Comparison of ENCODE assay signal across 20 mouse cellular contexts in the genomic region with DNA sequence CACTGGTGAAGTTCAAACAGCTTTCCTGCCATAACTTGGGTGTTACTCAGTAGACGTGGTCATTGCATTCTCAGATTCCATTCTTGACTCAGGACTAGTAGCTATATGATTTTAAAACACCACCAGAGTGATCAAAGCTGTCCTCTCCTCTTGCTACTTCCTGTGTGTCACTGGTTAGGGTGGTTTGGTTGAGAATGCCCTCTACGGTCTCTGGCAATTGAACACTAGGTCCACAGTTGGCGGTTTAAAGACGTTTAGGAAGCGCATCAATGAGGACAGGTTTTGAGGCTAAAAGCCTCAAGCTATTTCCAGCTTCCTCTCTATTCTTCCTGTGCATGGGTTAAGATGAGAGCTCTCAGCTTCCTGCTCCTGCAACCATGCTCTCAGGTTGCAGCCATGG. TPM values are rescaled to one million over a fixed set of nuclear protein-coding genes. Genes with fewer than 3 reads are reported as not detected.
A peak's percentile ranks its signal among the peaks of the same experiment; 100 is the strongest.
DNase-seq lines count a peak whose midpoint lies in the region; ATAC-seq lines count a peak whose summit lies in the region.
"Had no signal": no experiment of that assay in that cellular context is flagged by ENCODE, and none has a peak within 500 bp of the region (broad histone marks: within the 10 kb centered on the region; RNA-seq: fewer than 3 reads in every experiment).

No protein-coding gene starts in this region.

- no peaks in the 10 kb centered on the region for H3K4me1 ChIP-seq in hindbrain, embryonic 12.5 days
- H3K4me1 ChIP-seq: embryonic facial prominence, embryonic 10.5 days; forebrain, embryonic 13.5 days; hindbrain, embryonic 10.5 days; hindbrain, embryonic 15.5 days had no signal

- H3K9ac ChIP-seq in hindbrain, embryonic 12.5 days = no peak overlapping the region
- H3K9ac ChIP-seq: forebrain, embryonic 13.5 days; forebrain, postnatal 0 days; hindbrain, embryonic 15.5 days had no signal

- 0 out of 2 replicates have a peak, but pooled peaks cover 2% of the 10 kb centered on the region for H3K27me3 ChIP-seq in hindbrain, embryonic 12.5 days
- H3K27me3 ChIP-seq: hindbrain, embryonic 15.5 days had no signal

- H3K4me3 ChIP-seq in hindbrain, embryonic 12.5 days = no peak overlapping the region
- H3K4me3 ChIP-seq: embryonic facial prominence, embryonic 10.5 days; forebrain, embryonic 13.5 days; hindbrain, embryonic 10.5 days; hindbrain, embryonic 15.5 days had no signal

- H3K9me3 ChIP-seq in hindbrain, embryonic 12.5 days (replicated peaks) = no peaks in the 10 kb centered on the region
- H3K9me3 ChIP-seq: embryonic facial prominence, embryonic 10.5 days; forebrain, embryonic 13.5 days; hindbrain, embryonic 10.5 days; hindbrain, embryonic 15.5 days had no signal

- H3K27ac ChIP-seq in hindbrain, embryonic 12.5 days = no peak overlapping the region
- H3K27ac ChIP-seq: embryonic facial prominence, embryonic 10.5 days; forebrain, embryonic 13.5 days; hindbrain, embryonic 10.5 days; hindbrain, embryonic 15.5 days had no signal

- intact Hi-C loops in heart, postnatal 10 days (cut with DNase I) = no loop called here

- ATAC-seq in activated CD4-positive, CD25-positive, alpha-beta regulatory T cell, adult 4 months = peak; percentile 77
- peak; percentile 80 for ATAC-seq in inflammation-experienced regulatory T-cells, adult 6 months
- no peak for ATAC-seq in hindbrain, embryonic 12.5 days (ENCODE audit: low FRiP score)
- ATAC-seq: forebrain, embryonic 13.5 days; forebrain, postnatal 0 days had no signal

- DNase-seq in 416B (ENCODE audit: low read depth) = peak; percentile 55
- peak; percentile 51 for DNase-seq in CD4-positive helper T cell, adult 2 months (ENCODE audit: low read depth, low spot score)
- DNase-seq in yolk sac, embryonic 10.5 days (ENCODE audit: low spot score) = no peak
- DNase-seq in heart, postnatal 10 days = no peak
- DNase-seq in cerebellum, postnatal 10 days = no peak
- DNase-seq: adrenal gland, postnatal 10 days; B cell, adult 2 months; cerebellum, adult 11-12 months; cerebellum, adult 9-10 months; cerebellum, postnatal 36 days; forebrain, postnatal 0 days; gastrocnemius, postnatal 14 days; heart, postnatal 14 days had no signal

- no peaks in the 10 kb centered on the region for H3K36me3 ChIP-seq in hindbrain, embryonic 12.5 days
- H3K36me3 ChIP-seq: embryonic facial prominence, embryonic 10.5 days; hindbrain, embryonic 10.5 days; hindbrain, embryonic 15.5 days had no signal

- WGBS in hindbrain, embryonic 12.5 days = 91% methylated on average over 5 of the region's 5 CpGs

- no peak overlapping the region for H3K4me2 ChIP-seq in hindbrain, embryonic 12.5 days (replicated peaks)
- H3K4me2 ChIP-seq: forebrain, embryonic 13.5 days; hindbrain, embryonic 15.5 days had no signal

RNA-seq across cellular contexts. Expression of gene Tgfbr2, which starts 6.4 kb away (rescaled TPM):
- polyA plus RNA-seq in activated CD4-positive, CD25-positive, alpha-beta regulatory T cell, adult 4 months (2017; shearing (Covaris generic)) = 10 to 100 TPM; 22.9 to 28.0 TPM
- polyA plus RNA-seq in inflammation-experienced regulatory T-cells, adult 6 months (2017; shearing (Covaris generic)) = 10 to 100 TPM; 24.7 to 31.6 (median 26.3) TPM
- total RNA-seq in heart, postnatal 10 days (2021) = 10 to 100 TPM; 56.8 to 60.9 TPM
- 18.9 and 19.3 TPM in 2 replicates for polyA plus RNA-seq in hindbrain, embryonic 12.5 days (2016; fragmentation: Nextera tagmentation; extraction: Ambion mirVana)

Comparison
In these comparisons a context has a peak if more than half of its experiments do, and no peak if none do; other contexts are left out.
1. DNase-seq: peak in 416B (single experiment) and CD4-positive helper T cell, adult 2 months (single experiment); none in yolk sac, embryonic 10.5 days (single experiment), heart, postnatal 10 days (0 of 2) and cerebellum, postnatal 10 days (0 of 2).